Mouse (Mus musculus) liver, postnatal 0 days (tissue): ENCODE data around the gene Tuft1.

Experiments
- CTCF ChIP-seq: sonication (generic); IDR thresholded peaks from 2 replicates; pipeline ENCODE4 v1.5.1; 2016; ENCODE audit warnings: antibody characterized with exemption, low read depth
- EP300 ChIP-seq: IDR thresholded peaks from 2 replicates; pipeline ENCODE4 v1.6.1; 2016; ENCODE audit warnings: antibody characterized with exemption, low read depth, mild to moderate bottlenecking

- TF ChIP-seq CTCF (no peak), EP300 (no peak)
These were observed 77.4 kb downstream of the Tuft1 start for GRCm38 (mm10) chr3:94581138-94581780.
